Mouse (Mus musculus) megakaryocyte, adult 5-6 weeks (primary cell): Measurements from ENCODE around the gene Hyls1. TPM values are rescaled to one million over a fixed set of nuclear protein-coding genes. Genes with fewer than 3 reads are reported as not detected.

Source experiments
- total RNA-seq, 2 experiments: library from RNA; stranded (forward) in 1 of 2; stranded (reverse) in 1 of 2; fragments of 153-499, 151-499 nt in 1 of 2; fragments of 221-1000, 200-1000 nt in 1 of 2; gene quantifications; 2 replicates each; pipeline versions ENCODE4 v1.2.3 to v1.2.4; 2015 to 2017

Hyls1 gene
- total RNA-seq, 2 experiments from 2014 or later, result 17.5 to 20.1 TPM

Other genes starting within 250 kb of the Hyls1 start
- gene Cdon, start 149.3 kb downstream of the Hyls1 start, total RNA-seq (2015), result 0.65 and 1.8 TPM in 2 replicates
- gene Cdon, start 149.3 kb downstream of the Hyls1 start, total RNA-seq (2017), result 0.65 and 2.3 TPM in 2 replicates
- not detected in 2 replicates for gene Gm1113, start 52.1 kb downstream of the Hyls1 start, total RNA-seq (2015)
- not detected in 2 replicates for gene Gm1113, start 52.1 kb downstream of the Hyls1 start, total RNA-seq (2017)
- 0.09 and 0.11 TPM in 2 replicates for gene Ddx25, start 11.9 kb downstream of the Hyls1 start, total RNA-seq (2015)
- 0.04 TPM in 1 of 2 replicates, not detected in the other for gene Ddx25, start 11.9 kb downstream of the Hyls1 start, total RNA-seq (2017)
- 9.8 and 12.2 TPM in 2 replicates for gene Pus3, start 11.8 kb downstream of the Hyls1 start, total RNA-seq (2015)
- gene Pus3, start 11.8 kb downstream of the Hyls1 start, total RNA-seq (2017), result 14.0 and 14.6 TPM in 2 replicates
- gene Pate2, start 114 bp downstream of the Hyls1 start, total RNA-seq (2015), result 0.51 and 0.75 TPM in 2 replicates
- not detected in 2 replicates for gene Pate2, start 114 bp downstream of the Hyls1 start, total RNA-seq (2017)
- not detected in 2 replicates for gene Pate4, start 41.5 kb upstream of the Hyls1 start, total RNA-seq (2015)
- not detected in 2 replicates for gene Pate4, start 41.5 kb upstream of the Hyls1 start, total RNA-seq (2017)
- not detected in 2 replicates for gene Pate3, start 77.8 kb upstream of the Hyls1 start, total RNA-seq (2015)
- not detected in 2 replicates for gene Pate3, start 77.8 kb upstream of the Hyls1 start, total RNA-seq (2017)
- gene Pate1, start 117.0 kb upstream of the Hyls1 start, total RNA-seq (2015), result not detected in 2 replicates
- gene Pate1, start 117.0 kb upstream of the Hyls1 start, total RNA-seq (2017), result not detected in 2 replicates
- gene Gm17677, start 170.7 kb upstream of the Hyls1 start, total RNA-seq (2015), result not detected in 2 replicates
- gene Gm17677, start 170.7 kb upstream of the Hyls1 start, total RNA-seq (2017), result not detected in 2 replicates
- gene Gm17727, start 207.7 kb upstream of the Hyls1 start, total RNA-seq (2015), result not detected in 2 replicates
- gene Gm17727, start 207.7 kb upstream of the Hyls1 start, total RNA-seq (2017), result not detected in 2 replicates
- not detected in 2 replicates for gene Gm27235, start 219.7 kb upstream of the Hyls1 start, total RNA-seq (2015)
- not detected in 2 replicates for gene Gm27235, start 219.7 kb upstream of the Hyls1 start, total RNA-seq (2017)
- gene D730048I06Rik, start 219.7 kb upstream of the Hyls1 start, total RNA-seq (2015), result not detected in 2 replicates
- gene D730048I06Rik, start 219.7 kb upstream of the Hyls1 start, total RNA-seq (2017), result not detected in 2 replicates